Mouse (Mus musculus): Measurements from ENCODE around the gene Olfr417. TPM values are rescaled to one million over a fixed set of nuclear protein-coding genes. Genes with fewer than 3 reads are reported as not detected.

Gene Olfr417
- not detected for polyA plus RNA-seq (2017; shearing (Covaris generic))

GRCm38 (mm10) chr1:174364882-174365451 is at the start of gene Olfr417:
Gene Olfr417, plus strand, starts transcription at chr1:174365122.

GRCm38 (mm10) chr1:174330218-174330617 is 34.7 kb upstream of the Olfr417 start, which contains the start of gene Mptx1:
Gene Mptx1, plus strand, starts transcription at chr1:174330518.

DNA sequence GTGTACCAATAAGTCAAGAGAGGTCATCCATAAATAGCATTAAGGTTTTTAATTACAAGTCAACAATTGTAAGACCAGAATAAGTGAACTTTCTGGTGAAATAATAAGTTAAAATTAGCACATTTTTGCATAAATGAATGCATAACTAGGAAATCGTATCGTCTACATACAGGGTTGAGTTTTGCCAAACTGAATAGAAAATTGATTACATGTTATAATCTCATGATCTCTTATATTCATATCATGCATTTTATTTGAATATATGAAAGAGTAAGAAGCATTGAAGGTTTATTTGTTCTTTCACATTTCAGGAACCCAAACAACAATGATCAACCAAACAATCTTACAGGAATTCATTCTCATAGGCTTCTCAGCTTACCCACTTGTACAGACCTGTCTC is 25.8 kb downstream of the Olfr417 start, which contains the start of gene Olfr248:
Olfr248 (plus strand) TSS at position 301 of the 400 bp plus-strand sequence.

DNA sequence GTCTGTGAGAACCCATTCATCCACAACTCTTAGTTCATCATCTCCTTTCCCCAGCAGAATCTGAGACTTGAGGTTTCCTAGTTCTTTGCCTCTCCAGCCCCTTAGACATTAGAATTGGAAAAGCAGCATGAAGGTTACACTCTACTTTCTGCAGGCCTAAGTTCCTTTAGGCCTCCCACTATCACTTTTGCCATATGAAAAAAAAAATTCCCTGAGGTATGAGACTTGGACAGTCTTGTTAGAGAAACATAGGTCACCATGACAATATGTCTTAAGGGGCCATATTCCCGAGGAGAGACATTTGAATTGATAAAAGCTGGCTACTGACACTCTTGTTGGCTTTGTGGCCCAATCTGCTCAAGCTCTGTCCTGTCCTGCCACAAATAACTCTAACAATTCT is 58.8 kb downstream of the Olfr417 start, which contains the start of gene Olfr414:
Olfr414 (plus strand) TSS at position 301 of the 400 bp plus-strand sequence.

Other genes starting within 250 kb of the Olfr417 start
- not detected for gene Olfr231, start 244.0 kb upstream of the Olfr417 start, polyA plus RNA-seq (2017; shearing (Covaris generic))
- not detected for gene Olfr424, start 233.6 kb upstream of the Olfr417 start, polyA plus RNA-seq (2017; shearing (Covaris generic))
- gene Olfr420, start 209.5 kb upstream of the Olfr417 start, polyA plus RNA-seq (2017; shearing (Covaris generic)), result not detected
- gene Spta1, start 192.3 kb upstream of the Olfr417 start, polyA plus RNA-seq (2017; shearing (Covaris generic)), result 0.22 TPM
- gene Olfr419, start 113.1 kb upstream of the Olfr417 start, polyA plus RNA-seq (2017; shearing (Covaris generic)), result not detected
- not detected for gene Mptx1, start 34.6 kb upstream of the Olfr417 start, polyA plus RNA-seq (2017; shearing (Covaris generic))
- gene Olfr248, start 25.9 kb downstream of the Olfr417 start, polyA plus RNA-seq (2017; shearing (Covaris generic)), result not detected
- gene Olfr414, start 58.9 kb downstream of the Olfr417 start, polyA plus RNA-seq (2017; shearing (Covaris generic)), result not detected
- not detected for gene Olfr220, start 77.0 kb downstream of the Olfr417 start, polyA plus RNA-seq (2017; shearing (Covaris generic))
- not detected for gene Fmn2, start 136.7 kb downstream of the Olfr417 start, polyA plus RNA-seq (2017; shearing (Covaris generic))

All from activated CD4-positive, CD25-positive, alpha-beta regulatory T cell, adult 9 weeks (primary cell).